Mouse (Mus musculus) cerebellum, postnatal 36 days (tissue): ENCODE data around the gene Cd200r3.

Source experiments
- DNase-seq, 2 experiments: peaks; one replicate each; pipeline ENCODE4 v3.0.0; 2021 to 2022; ENCODE audit warnings: mixed read lengths in 2 of 2

The Cd200r3 gene

DNA sequence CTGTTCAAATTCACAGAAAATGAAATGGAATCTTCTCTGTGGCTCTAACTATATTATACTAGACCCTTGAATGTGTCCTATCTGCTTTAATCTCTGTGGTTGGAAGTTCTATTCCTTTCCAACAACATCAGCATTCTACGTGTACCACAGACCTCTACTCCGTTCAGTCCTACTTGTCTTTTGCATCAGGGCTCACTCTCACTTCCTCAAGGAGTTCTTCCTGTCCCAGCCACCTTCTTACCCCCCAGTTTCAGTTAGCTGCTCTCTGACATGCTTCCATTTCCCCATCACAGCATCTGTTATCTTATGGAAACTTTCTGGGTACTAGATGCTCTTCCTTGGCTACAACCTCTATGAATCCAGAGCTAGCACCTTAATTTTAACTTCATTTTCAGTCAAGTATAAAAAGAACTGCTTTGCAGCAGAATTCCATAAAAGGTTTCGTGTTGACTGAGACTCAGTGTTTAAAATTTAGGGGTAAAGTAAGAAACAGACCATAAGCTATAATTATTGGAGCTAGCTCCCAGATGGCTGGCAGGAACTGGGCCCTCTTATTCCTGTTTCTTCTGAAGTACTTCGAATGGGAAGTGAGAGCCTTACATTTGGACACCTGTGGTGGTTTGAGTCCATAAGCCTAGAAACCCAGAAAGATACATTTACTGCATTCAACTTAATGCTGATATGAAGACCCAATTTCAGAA is 50.0 kb downstream of the Cd200r3 start:
- no peak for DNase-seq

- no peak for DNase-seq
Observed at GRCm38 (mm10) chr16:44994206-44994953, 50.9 kb downstream of the Cd200r3 start.

DNA sequence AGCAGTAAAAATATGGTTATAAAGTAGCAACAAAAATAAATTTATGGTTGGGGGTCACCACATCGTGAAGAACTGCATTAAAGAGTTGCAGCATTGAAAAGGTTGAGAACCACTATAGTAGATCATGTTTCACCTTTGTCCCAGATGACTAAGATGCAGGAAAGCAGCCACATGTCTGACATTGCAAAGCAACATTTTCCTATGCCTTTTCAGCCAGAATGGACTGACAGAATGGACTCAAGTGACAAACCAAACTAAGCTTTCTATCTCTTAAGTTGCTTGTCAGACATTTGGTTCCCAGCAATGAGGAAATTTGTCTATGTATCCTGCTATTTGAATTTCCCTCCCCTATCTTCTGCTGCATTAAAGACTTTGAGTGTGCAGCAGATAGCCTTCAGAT is 51.6 kb downstream of the Cd200r3 start:
- DNase-seq: no peak

DNA sequence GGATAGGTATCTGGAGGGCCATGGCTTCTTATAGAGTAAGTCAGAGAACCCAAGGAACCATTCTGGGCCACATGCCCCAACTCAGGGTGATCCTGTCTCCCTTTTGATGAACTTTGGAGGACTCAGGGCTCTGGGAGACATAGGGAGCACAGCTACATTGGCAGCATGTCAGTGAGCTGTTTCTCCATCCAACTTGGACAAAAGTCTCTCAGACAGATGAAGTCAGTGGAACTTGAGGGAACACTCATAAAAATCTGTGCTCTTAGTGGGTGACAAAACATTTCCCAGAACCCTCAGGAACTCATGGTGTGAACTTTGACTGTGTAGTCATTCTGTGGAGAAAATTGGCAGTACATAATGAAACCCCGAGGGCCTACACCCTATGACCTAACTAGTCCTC is 53.2 kb downstream of the Cd200r3 start:
- no peak for DNase-seq

DNA sequence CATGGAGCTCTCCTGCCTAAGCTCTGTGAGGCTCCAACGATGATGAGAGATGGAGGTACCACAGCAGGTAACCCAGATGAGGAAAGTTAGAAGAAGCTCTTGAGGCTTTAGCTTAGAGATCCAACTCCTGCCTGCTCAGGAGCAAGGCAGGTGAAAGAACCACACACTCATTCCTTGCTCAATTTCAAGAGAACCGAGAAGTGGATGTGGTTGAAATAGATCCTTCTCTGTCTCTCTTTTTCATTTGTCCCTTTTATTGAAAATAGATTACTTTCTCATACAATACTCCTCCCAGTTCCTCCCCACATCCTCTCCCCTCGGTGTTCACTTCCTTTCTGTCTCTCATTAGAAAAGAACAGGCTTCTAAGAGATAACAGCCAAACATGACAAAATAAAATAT is 56.1 kb downstream of the Cd200r3 start:
- no peak for DNase-seq

DNA sequence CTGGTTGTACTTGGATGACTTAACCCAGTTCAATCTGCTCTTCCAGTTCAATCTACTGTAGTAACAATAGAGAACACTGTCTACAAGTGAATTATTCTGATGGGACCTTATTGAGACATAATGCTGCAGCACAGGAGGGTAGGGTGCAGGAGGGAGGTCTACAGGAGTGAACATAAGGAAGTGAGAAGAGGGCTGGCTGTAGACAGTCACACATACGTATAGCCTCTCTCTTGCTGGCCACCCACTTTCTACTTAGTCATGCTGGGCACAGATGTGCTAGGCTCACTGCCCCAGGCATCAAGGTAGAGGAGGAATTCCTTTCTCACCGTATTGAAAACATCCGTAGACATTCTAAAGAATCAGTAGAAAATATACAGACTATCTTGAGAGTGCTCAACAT is 61.0 kb downstream of the Cd200r3 start:
- DNase-seq: no peak

GRCm38 (mm10) chr16:45005280-45005679 is 61.8 kb downstream of the Cd200r3 start:
- DNase-seq: no peak

GRCm38 (mm10) chr16:45006971-45007370 is 63.5 kb downstream of the Cd200r3 start:
- no peak for DNase-seq

GRCm38 (mm10) chr16:45007807-45008206 is 64.3 kb downstream of the Cd200r3 start:
- no peak for DNase-seq

GRCm38 (mm10) chr16:45009634-45010033 is 66.2 kb downstream of the Cd200r3 start:
- DNase-seq: no peak

DNA sequence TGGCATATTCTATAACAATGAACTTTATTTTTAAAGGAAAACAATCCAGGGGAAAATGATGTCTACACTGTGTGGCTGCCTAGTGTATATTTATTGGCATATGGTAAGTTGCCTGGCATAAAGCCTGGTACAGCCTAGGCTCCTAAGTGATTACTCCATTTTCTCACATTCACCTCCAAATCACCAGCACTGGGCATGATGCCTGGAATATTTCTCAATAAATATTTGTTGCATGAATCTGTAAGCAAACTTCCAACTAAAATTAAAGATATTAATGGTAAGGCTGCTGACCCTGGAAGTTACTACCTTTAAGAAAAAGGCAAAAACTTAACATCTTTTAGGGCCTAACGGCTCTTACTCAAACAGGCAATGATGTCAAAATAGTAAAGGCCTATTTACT is 72.1 kb downstream of the Cd200r3 start:
- no peak for DNase-seq

DNA sequence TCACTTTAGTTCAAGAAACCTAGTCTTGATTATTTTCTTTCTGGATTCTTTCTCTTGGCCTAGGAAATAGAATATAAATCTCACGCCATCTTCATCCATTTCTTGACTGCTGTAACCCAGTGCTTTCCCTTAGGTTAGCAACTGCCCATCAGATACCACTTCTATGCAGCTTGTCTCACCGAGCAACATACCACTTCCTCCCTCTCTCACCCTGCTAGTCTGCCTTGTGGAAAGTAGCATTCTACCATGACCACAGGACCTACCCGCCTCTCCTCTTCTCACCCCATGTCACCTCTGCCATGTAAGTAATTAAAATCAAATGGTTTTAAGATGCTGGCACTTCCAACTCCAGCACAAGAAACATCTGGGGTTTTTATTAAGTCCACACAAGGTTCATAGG is 73.0 kb downstream of the Cd200r3 start:
- no peak for DNase-seq

- DNase-seq: no peak
Observed at GRCm38 (mm10) chr16:45018868-45019267, 75.4 kb downstream of the Cd200r3 start.

GRCm38 (mm10) chr16:45020055-45020454 is 76.6 kb downstream of the Cd200r3 start:
- no peak for DNase-seq

DNA sequence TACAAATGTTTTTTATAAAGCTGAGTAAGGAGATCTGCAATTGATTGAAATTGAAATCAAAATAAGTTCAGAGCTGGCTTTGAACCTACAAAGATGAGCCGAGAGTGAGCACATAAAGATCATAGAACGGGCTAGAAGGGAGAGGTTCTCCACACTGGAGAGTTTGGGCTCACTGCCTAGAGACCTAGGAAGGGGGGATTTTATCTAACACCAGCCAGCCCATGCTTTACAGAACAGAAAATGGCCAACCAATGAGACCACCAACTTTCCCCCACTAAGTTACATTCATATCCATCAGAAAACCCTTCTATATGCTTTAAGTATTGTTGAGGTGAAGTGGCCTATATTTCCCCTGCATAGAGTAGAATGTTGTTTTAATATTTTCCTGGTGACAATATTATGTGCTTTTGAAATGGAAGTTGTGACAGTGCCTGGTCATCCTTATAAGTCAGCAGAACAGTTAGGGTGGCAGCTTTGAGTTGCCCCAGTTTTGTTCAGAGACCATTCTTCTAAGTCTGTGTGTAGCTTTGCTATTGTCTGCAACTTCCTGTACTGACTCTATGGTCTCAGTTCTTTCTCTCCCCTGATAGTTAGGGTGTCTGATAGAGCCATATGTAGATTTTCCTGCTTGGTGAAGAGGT is 77.3 kb downstream of the Cd200r3 start:
- DNase-seq: no peak

GRCm38 (mm10) chr16:45021443-45021842 is 78.0 kb downstream of the Cd200r3 start:
- no peak for DNase-seq

DNA sequence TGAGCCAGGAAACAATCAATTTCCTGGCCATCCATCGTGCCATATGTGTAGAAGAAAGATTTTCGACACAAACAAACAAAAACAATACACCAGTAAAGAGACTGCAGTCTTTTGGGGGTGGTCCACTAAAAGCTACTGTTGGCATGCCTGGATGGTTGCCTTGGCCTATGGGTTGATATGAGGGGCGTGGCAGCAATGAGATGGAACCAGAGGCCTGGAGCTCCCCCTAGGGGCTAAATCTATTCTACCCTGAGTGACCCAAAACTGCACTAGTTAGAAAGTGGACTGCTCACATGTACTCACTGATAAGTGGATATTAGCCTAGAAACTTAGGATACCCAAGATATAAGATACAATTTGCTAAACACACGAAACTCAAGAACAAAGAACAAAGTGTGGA is 80.4 kb downstream of the Cd200r3 start:
- DNase-seq: peak; percentile 14 to 20

DNA sequence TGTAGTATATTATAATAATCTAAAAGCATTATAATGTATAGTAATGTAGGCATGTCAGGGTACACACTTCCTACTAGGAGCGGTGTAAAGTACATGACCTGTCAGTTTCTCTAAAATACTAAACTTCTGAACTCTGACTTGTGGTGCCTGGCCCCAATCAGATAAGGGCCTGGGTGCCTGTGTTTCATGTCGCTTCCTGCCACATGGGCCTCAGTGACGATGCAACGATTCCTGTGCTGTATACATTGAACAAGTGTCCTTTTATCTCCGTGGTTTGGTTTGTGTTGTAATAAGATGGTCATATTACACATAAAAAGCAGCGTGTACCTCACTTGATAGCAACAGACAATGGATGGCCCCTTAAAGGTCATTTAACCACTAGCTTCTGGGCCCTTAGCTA is 81.8 kb downstream of the Cd200r3 start:
- no peak for DNase-seq

GRCm38 (mm10) chr16:45029080-45029479 is 85.6 kb downstream of the Cd200r3 start:
- DNase-seq: no peak

- no peak for DNase-seq
Observed at GRCm38 (mm10) chr16:45029493-45029892, 86.0 kb downstream of the Cd200r3 start.

- DNase-seq: no peak
Observed at GRCm38 (mm10) chr16:45030127-45030526, 86.6 kb downstream of the Cd200r3 start.

DNA sequence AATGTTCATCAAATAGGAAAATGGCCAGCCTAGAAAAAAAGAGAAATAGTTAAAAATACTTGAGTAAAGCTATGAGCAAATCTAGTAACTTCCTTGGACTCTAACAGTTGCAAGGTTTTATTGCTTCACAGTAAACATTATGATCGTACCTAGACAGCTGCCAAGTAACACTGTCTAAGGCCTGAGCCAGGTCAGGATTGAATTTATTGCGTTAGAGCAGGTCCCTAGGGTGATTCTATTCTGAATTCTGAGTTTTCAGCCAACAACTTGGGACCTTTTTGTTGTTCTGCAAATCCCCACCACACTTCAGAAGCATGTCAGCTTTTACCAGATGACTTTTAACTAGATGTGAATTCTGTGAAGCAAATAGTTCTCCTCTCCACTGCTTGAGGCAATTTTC is 87.3 kb downstream of the Cd200r3 start:
- DNase-seq: no peak
